Mouse (Mus musculus) CH12.LX (cell line): Measurements from ENCODE around the gene Ncaph2.

Source experiments
- BHLHE40 ChIP-seq: IDR thresholded peaks from 2 replicates; pipeline ENCODE4 v1.6.1; 2011; ENCODE audit warnings: mild to moderate bottlenecking, low read depth, low read length, improper control_type of control experiment
- EP300 ChIP-seq: IDR thresholded peaks from 2 replicates; pipeline ENCODE4 v1.6.1; 2011; ENCODE audit warnings: low read length, improper control_type of control experiment
- HCFC1 ChIP-seq: IDR thresholded peaks from 2 replicates; pipeline ENCODE4 v1.6.1; 2012; ENCODE audit warnings: low read depth, mild to moderate bottlenecking, inconsistent platforms, low read length, improper control_type of control experiment
- MAFK ChIP-seq: IDR thresholded peaks from 2 replicates; pipeline ENCODE4 v1.6.1; 2011; ENCODE audit warnings: low read length, improper control_type of control experiment; ENCODE audit not compliant: insufficient replicate concordance
- POLR2A ChIP-seq: IDR thresholded peaks from 2 replicates; pipeline ENCODE4 v1.6.1; 2011; ENCODE audit warnings: low read depth, mild to moderate bottlenecking, improper control_type of control experiment, low read length
- TBP ChIP-seq: conservative IDR thresholded peaks from 2 replicates; pipeline ENCODE4 v1.6.1; 2011; ENCODE audit warnings: low read depth, low read length, improper control_type of control experiment
- USF1 ChIP-seq: IDR thresholded peaks from 2 replicates; pipeline ENCODE4 v1.6.1; 2014; ENCODE audit warnings: low read depth, mild to moderate bottlenecking, inconsistent platforms, low read length, improper control_type of control experiment
- ZC3H11A ChIP-seq: IDR thresholded peaks from 2 replicates; pipeline ENCODE4 v1.6.1; 2012; ENCODE audit warnings: low read depth, mild to moderate bottlenecking, inconsistent platforms, low read length, improper control_type of control experiment

GRCm38 (mm10) chr15:89387127-89387526 lies 31.6 kb downstream of the Ncaph2 start:
- TF ChIP-seq POLR2A, result no peak
- no peak for TF ChIP-seq USF1
- no peak for TF ChIP-seq HCFC1
- TF ChIP-seq EP300, result no peak
- no peak for TF ChIP-seq MAFK
- TF ChIP-seq ZC3H11A, result no peak
- TF ChIP-seq BHLHE40, result no peak
- TF ChIP-seq TBP, result no peak
